Mouse (Mus musculus): ENCODE results near the gene Gprin1. TPM values are rescaled to one million over a fixed set of nuclear protein-coding genes. Genes with fewer than 3 reads are reported as not detected.
A peak's percentile ranks its signal among the peaks of the same experiment; 100 is the strongest.

Gprin1 gene
- polyA plus RNA-seq, 1 experiment from 2014 or later = 16.8 TPM

- peaks cover 27% of the 10 kb centered on the region for H3K27me3 ChIP-seq (replicated peaks; ENCODE audit: control insufficient read depth, insufficient read depth, low read length)
- peak within 1 kb of the TSS; percentile 68 for H3K9ac ChIP-seq (ENCODE audit: low read length)
- H3K4me2 ChIP-seq (ENCODE audit: low read length) = peak within 1 kb of the TSS; percentile 89
- DNase-seq (ENCODE audit: low spot score) = peak; percentile 82
- 0 out of 2 replicates have a peak, but pooled peaks cover 3% of the 10 kb centered on the region for H3K4me1 ChIP-seq (ENCODE audit: control insufficient read depth, insufficient read depth, low read length)
- no peaks in the 10 kb centered on the region for H3K9me3 ChIP-seq (replicated peaks; ENCODE audit: control insufficient read depth, low read length)
- peak; percentile 91 for ATAC-seq
- 1% methylated on average over 35 of the region's 35 CpGs for WGBS
- H3K36me3 ChIP-seq (ENCODE audit: control insufficient read depth, insufficient read depth, low read length) = no peaks in the 10 kb centered on the region
- peak within 1 kb of the TSS; percentile 45 for H3K4me3 ChIP-seq (ENCODE audit: low read depth, low read length)
- no peak within 1 kb of the TSS for H3K27ac ChIP-seq (ENCODE audit: low read depth, low read length)
These were observed 16.6 kb upstream of the Gprin1 start, which contains the start of gene Sncb for GRCm38 (mm10) chr13:54766192-54766768. Gene Sncb, minus strand, starts transcription at chr13:54766595.

- Histone ChIP-seq H3K27me3 (replicated peaks; ENCODE audit: control insufficient read depth, insufficient read depth, low read length) (peaks cover 27% of the 10 kb centered on the region), H3K4me2 (ENCODE audit: low read length) (peak overlapping the region; percentile 89), H3K9me3 (replicated peaks; ENCODE audit: control insufficient read depth, low read length) (no peaks in the 10 kb centered on the region), H3K4me3 (ENCODE audit: low read depth, low read length) (peak overlapping the region; percentile 45), H3K27ac (ENCODE audit: low read depth, low read length) (no peak overlapping the region), H3K9ac (ENCODE audit: low read length) (peak overlapping the region; percentile 68), H3K4me1 (ENCODE audit: control insufficient read depth, insufficient read depth, low read length) (0 out of 2 replicates have a peak, but pooled peaks cover 3% of the 10 kb centered on the region), H3K36me3 (ENCODE audit: control insufficient read depth, insufficient read depth, low read length) (no peaks in the 10 kb centered on the region)
- DNase-seq (ENCODE audit: low spot score) = no peak
- WGBS = 5% methylated on average over 44 of the region's 44 CpGs
- ATAC-seq = peak; percentile 59
These were observed 15.9 kb upstream of the Gprin1 start for GRCm38 (mm10) chr13:54765281-54766191.

GRCm38 (mm10) chr13:54760906-54761305 lies 11.2 kb upstream of the Gprin1 start:
- peaks cover 30% of the 10 kb centered on the region for H3K4me1 ChIP-seq (ENCODE audit: control insufficient read depth, insufficient read depth, low read length)
- H3K27me3 ChIP-seq (replicated peaks; ENCODE audit: control insufficient read depth, insufficient read depth, low read length) = peaks cover 22% of the 10 kb centered on the region
- ATAC-seq (no peak), DNase-seq (ENCODE audit: low spot score) (no peak)
- H3K4me3 ChIP-seq (ENCODE audit: low read depth, low read length) = no peak overlapping the region
- H3K36me3 ChIP-seq (ENCODE audit: control insufficient read depth, insufficient read depth, low read length) = no peaks in the 10 kb centered on the region
- 67% methylated on average over 7 of the region's 7 CpGs for WGBS
- no peak overlapping the region for H3K4me2 ChIP-seq (ENCODE audit: low read length)
- no peak overlapping the region for H3K9ac ChIP-seq (ENCODE audit: low read length)
- no peaks in the 10 kb centered on the region for H3K9me3 ChIP-seq (replicated peaks; ENCODE audit: control insufficient read depth, low read length)
- no peak overlapping the region for H3K27ac ChIP-seq (ENCODE audit: low read depth, low read length)

GRCm38 (mm10) chr13:54760164-54760795 lies 10.6 kb upstream of the Gprin1 start:
- Histone ChIP-seq H3K9me3 (replicated peaks; ENCODE audit: control insufficient read depth, low read length) (no peaks in the 10 kb centered on the region), H3K4me2 (ENCODE audit: low read length) (no peak overlapping the region), H3K27me3 (replicated peaks; ENCODE audit: control insufficient read depth, insufficient read depth, low read length) (peaks cover 16% of the 10 kb centered on the region), H3K36me3 (ENCODE audit: control insufficient read depth, insufficient read depth, low read length) (no peaks in the 10 kb centered on the region), H3K27ac (ENCODE audit: low read depth, low read length) (no peak overlapping the region), H3K4me3 (ENCODE audit: low read depth, low read length) (no peak overlapping the region), H3K4me1 (ENCODE audit: control insufficient read depth, insufficient read depth, low read length) (peaks cover 35% of the 10 kb centered on the region), H3K9ac (ENCODE audit: low read length) (no peak overlapping the region)
- WGBS = 57% methylated on average over 8 of the region's 8 CpGs
- ATAC-seq (peak; percentile 3; the same call in 1 of the 2 replicates), DNase-seq (ENCODE audit: low spot score) (peak; percentile 67)

GRCm38 (mm10) chr13:54759496-54759895 lies 9.8 kb upstream of the Gprin1 start:
- no peak overlapping the region for H3K27ac ChIP-seq (ENCODE audit: low read depth, low read length)
- H3K9ac ChIP-seq (ENCODE audit: low read length) = peak overlapping the region; percentile 45; the same call in 1 of the 2 replicates
- H3K4me2 ChIP-seq (ENCODE audit: low read length) = peak overlapping the region; percentile 85
- WGBS = 8% methylated on average over 7 of the region's 7 CpGs
- DNase-seq (ENCODE audit: low spot score) (no peak), ATAC-seq (no peak)
- peaks cover 10% of the 10 kb centered on the region for H3K27me3 ChIP-seq (replicated peaks; ENCODE audit: control insufficient read depth, insufficient read depth, low read length)
- no peaks in the 10 kb centered on the region for H3K36me3 ChIP-seq (ENCODE audit: control insufficient read depth, insufficient read depth, low read length)
- no peak overlapping the region for H3K4me3 ChIP-seq (ENCODE audit: low read depth, low read length)
- no peaks in the 10 kb centered on the region for H3K9me3 ChIP-seq (replicated peaks; ENCODE audit: control insufficient read depth, low read length)
- H3K4me1 ChIP-seq (ENCODE audit: control insufficient read depth, insufficient read depth, low read length) = peaks cover 41% of the 10 kb centered on the region

GRCm38 (mm10) chr13:54758756-54759470 lies 9.2 kb upstream of the Gprin1 start:
- Histone ChIP-seq H3K27me3 (replicated peaks; ENCODE audit: control insufficient read depth, insufficient read depth, low read length) (peaks cover 5% of the 10 kb centered on the region; the same call in 1 of the 2 replicates), H3K4me1 (ENCODE audit: control insufficient read depth, insufficient read depth, low read length) (peaks cover 46% of the 10 kb centered on the region)
- under 1% methylated on average over 29 of the region's 29 CpGs for WGBS

GRCm38 (mm10) chr13:54758045-54758755 lies 8.5 kb upstream of the Gprin1 start:
- H3K4me1 ChIP-seq (ENCODE audit: control insufficient read depth, insufficient read depth, low read length) = peaks cover 46% of the 10 kb centered on the region
- ATAC-seq = peak; percentile 85

More at GRCm38 (mm10) chr13:54758756-54759470, 9.2 kb upstream of the Gprin1 start:
- Histone ChIP-seq H3K4me3 (ENCODE audit: low read depth, low read length) (peak overlapping the region; percentile 42), H3K27ac (ENCODE audit: low read depth, low read length) (peak overlapping the region; percentile 94), H3K36me3 (ENCODE audit: control insufficient read depth, insufficient read depth, low read length) (no peaks in the 10 kb centered on the region), H3K9me3 (replicated peaks; ENCODE audit: control insufficient read depth, low read length) (no peaks in the 10 kb centered on the region), H3K9ac (ENCODE audit: low read length) (peak overlapping the region; percentile 45; the same call in 1 of the 2 replicates), H3K4me2 (ENCODE audit: low read length) (peak overlapping the region; percentile 85)
- ATAC-seq = no peak
- DNase-seq (ENCODE audit: low spot score) = no peak

More at GRCm38 (mm10) chr13:54758045-54758755, 8.5 kb upstream of the Gprin1 start:
- no peaks in the 10 kb centered on the region for H3K36me3 ChIP-seq (ENCODE audit: control insufficient read depth, insufficient read depth, low read length)
- H3K9me3 ChIP-seq (replicated peaks; ENCODE audit: control insufficient read depth, low read length) = no peaks in the 10 kb centered on the region
- peak overlapping the region; percentile 59 for H3K9ac ChIP-seq (ENCODE audit: low read length)
- under 1% methylated on average over 43 of the region's 43 CpGs for WGBS
- DNase-seq (ENCODE audit: low spot score) = peak; percentile 97
- H3K27me3 ChIP-seq (replicated peaks; ENCODE audit: control insufficient read depth, insufficient read depth, low read length) = no peaks in the 10 kb centered on the region; the same call in 1 of the 2 replicates
- peak overlapping the region; percentile 85 for H3K4me2 ChIP-seq (ENCODE audit: low read length)
- peak overlapping the region; percentile 42 for H3K4me3 ChIP-seq (ENCODE audit: low read depth, low read length)
- peak overlapping the region; percentile 94 for H3K27ac ChIP-seq (ENCODE audit: low read depth, low read length)

All from forebrain, embryonic 14.5 days (tissue).